Mouse (Mus musculus): ENCODE measurements around the gene Plk3.

DNA sequence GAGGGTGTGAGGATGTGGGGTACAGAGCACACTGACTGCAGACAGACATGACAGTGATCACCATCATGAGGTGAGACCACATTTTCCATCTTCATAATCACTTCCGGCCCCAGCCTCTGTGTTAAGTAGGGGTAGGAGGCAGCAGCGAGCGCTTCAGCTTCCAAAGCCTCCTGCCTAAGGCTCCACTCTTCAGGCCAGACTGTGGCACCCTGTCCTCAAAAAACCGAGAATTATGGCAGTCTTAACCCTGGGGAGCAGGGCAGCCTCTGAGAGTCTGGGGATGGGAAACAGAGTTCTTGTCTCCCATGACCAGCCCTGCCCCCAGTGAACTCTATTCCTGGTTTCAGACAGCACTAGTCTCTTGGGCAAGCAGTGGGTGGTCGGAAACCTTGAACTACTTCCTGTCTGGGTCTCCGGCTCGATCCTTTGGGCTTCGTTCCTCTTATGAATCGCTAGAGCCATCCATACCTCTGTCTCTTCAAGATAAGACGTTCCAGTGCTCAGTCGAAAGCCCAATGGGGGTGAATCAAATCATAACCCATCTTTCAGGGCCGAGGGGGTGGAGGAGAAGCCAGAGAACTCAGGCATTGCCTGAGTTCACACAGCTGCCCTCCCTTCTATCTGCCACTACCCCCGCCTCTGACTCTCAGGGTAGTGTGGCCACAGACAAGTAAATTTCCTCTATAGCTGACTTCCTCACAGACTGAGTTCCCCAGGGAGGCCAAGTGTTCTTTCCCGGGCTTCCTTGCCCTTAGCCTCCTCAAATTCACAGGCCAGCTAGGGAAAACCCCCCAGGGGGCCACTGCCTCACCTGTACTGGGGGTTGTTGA is 9.0 kb downstream of the Plk3 start:
- TF ChIP-seq CHD2 (IDR thresholded peaks at IDR 0.05; ENCODE audit: low read depth, low read length) (no peak), ZC3H11A (IDR thresholded peaks at IDR 0.05; ENCODE audit: borderline replicate concordance, low read depth, low read length) (no peak), MAFK (IDR thresholded peaks at IDR 0.05; ENCODE audit: insufficient read depth, low read depth, low read length) (no peak), ZNF384 (IDR thresholded peaks at IDR 0.05; ENCODE audit: low read depth, low read length) (no peak), HCFC1 (IDR thresholded peaks at IDR 0.05; ENCODE audit: borderline replicate concordance, insufficient read depth, low read length) (no peak)
